Mouse (Mus musculus) embryo, embryonic 10.5 days (tissue): ENCODE data around the gene Ubqln2.

Source experiments
- DNase-seq: peaks from one replicate; pipeline ENCODE4 v3.0.0-alpha.2; 2015; ENCODE audit warnings: low spot score

Ubqln2 gene

DNA sequence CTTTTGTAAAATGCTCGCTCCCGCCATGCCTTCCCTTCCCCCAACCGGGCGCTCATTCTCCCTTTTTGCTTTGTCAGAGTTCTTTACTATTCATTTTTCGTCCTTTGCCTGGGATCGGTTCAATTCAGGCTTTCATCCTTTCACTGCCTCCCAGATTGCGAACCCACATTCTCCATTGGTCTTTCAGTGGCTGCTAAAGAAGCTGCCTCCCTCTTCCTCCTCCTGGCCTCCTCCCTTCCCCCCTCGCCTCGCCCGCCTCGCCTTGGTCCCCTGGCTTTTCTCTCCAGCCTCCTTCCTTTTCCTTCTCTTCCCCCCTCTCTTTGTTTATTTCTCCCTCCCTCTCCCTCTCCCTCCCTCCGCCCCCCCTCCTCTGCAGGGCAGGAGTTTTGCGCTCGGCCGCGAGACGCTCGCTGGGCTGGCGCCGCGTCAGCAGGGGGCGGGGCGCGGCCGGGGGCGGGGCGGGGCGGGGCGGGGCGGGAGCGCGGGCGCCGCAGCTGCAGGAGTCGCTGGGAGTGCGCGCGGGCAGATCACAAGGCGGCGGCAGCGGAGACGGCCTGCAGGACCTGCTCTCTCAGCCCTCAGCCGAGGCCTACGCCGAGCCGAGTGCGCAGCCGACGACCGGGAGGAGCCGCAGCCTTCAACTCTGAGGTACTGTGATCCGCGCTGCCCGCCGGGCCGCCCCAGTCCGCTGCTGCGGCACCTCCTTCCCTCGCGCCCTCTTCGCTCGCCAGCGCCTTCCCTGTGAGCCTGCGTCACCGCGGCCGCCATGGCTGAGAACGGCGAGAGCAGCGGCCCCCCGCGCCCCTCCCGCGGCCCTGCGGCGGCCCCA is at the start of gene Ubqln2:
Gene Ubqln2, plus strand, starts transcription at position 540 of the 829 bp plus-strand sequence.
- DNase-seq: peak; percentile 85

DNA sequence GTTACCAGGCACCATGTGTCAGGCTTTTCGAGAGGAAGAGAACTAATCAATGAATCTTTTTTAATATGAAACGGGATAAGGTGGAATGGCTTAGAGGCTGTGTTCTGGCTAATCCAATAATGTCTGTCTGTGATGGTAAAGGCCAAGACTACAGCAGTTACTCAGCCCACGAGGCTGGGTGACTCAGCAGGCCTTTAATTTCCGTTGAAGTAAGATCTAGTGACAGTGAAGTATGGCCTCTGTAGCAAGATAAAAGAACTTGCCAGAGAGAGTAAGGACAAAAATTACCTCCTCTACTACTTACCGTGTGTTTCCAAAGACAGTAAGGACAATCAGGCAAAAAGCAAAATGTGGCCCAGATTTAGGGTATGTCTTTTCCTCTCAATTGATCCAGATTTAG is 46.1 kb upstream of the Ubqln2 start:
- no peak for DNase-seq

GRCm38 (mm10) chrX:153476760-153477248 is 21.2 kb upstream of the Ubqln2 start:
- no peak for DNase-seq

- no peak for DNase-seq
Measured at GRCm38 (mm10) chrX:153492326-153492725, 5.7 kb upstream of the Ubqln2 start.

DNA sequence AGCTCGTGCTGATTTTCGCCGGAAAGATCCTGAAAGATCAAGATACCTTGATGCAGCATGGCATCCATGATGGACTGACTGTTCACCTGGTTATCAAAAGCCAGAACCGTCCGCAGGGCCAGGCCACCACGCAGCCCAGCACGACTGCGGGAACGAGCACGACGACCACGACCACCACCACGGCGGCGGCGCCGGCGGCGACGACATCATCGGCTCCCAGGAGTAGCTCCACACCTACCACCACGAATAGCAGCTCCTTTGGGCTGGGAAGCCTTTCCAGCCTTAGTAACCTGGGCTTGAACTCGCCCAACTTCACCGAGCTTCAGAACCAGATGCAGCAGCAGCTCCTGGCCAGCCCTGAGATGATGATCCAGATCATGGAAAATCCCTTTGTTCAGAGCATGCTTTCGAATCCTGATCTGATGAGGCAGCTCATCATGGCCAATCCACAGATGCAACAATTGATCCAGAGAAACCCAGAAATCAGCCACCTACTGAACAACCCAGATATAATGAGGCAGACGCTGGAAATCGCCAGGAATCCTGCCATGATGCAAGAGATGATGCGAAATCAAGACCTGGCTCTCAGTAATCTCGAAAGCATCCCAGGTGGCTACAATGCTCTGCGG is 752 bp downstream of the Ubqln2 start:
- peak; percentile 27 for DNase-seq

DNA sequence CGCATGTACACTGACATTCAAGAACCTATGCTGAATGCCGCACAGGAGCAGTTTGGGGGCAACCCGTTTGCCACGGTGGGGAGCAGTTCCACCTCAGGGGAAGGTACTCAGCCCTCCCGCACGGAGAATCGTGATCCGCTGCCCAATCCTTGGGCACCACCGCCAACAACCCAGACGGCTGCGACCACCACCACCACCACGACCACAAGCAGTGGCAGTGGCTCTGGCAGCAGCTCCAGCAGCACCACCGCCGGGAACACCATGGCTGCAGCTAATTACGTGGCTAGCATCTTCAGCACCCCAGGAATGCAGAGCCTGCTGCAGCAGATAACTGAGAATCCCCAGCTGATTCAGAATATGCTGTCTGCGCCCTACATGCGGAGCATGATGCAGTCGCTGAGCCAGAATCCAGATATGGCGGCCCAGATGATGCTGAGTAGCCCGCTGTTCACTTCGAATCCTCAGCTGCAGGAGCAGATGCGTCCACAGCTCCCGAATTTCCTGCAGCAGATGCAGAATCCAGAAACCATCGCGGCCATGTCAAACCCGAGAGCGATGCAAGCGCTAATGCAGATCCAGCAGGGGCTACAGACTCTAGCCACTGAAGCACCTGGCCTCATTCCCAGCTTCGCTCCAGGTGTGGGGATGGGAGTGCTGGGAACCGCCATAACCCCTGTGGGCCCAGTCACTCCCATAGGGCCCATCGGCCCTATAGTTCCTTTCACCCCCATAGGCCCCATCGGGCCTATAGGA is 1.4 kb downstream of the Ubqln2 start:
- peak; percentile 12 for DNase-seq

DNA sequence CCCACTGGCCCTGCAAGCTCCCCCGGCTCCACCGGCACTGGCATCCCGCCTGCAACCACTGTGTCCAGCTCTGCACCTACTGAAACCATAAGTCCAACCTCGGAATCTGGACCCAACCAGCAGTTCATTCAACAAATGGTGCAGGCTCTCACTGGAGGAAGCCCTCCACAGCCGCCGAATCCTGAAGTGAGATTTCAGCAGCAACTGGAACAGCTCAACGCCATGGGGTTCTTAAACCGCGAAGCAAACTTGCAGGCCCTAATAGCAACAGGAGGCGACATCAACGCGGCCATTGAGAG is 2.0 kb downstream of the Ubqln2 start:
- DNase-seq: peak; percentile 29

DNA sequence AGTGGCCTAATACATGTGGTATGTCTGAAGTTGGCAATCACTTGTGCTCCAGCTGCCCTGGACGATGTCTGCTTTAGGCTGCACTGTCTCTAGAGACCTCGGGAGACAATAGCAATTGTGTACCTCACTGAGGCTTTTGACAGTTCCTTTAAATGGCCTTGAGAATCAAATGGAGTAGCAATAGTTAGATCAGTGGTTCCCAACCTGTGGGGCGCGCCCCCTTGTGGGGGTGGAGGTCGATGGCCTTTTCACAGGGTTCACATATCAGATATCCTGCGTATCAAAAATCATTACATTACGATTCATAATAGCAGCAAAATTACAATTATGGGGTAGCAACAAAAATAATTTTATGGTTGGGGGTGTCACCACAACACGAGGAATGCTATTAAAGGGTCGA is 7.9 kb downstream of the Ubqln2 start:
- DNase-seq: peak; percentile 41

DNA sequence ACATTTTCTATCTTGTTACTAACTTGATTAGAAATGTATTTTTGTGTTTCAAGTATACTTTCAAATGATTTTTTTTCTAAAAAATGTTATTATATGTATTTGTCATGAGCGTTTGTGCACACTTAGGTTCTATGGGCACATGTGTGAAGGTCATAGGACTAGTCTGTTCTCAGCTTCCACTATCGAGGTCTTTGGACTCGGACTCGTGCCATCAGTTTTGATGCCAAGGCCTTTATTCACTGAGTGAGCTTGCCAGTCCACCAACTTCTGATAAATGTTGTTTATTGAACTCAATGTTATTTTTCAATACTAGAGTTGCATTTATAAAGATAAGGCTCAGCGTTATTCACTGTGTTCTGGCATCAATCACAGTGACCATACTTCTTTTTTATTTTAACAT is 17.5 kb downstream of the Ubqln2 start:
- no peak for DNase-seq

- DNase-seq: peak; percentile 52
Measured at GRCm38 (mm10) chrX:153528399-153528798, 30.4 kb downstream of the Ubqln2 start.
